Mouse (Mus musculus) left cerebral cortex, postnatal 4 days (tissue): ENCODE results near the gene 4930404N11Rik. TPM values are rescaled to one million over a fixed set of nuclear protein-coding genes. Genes with fewer than 3 reads are reported as not detected.

ENCODE experiments used
- DNase-seq: peaks from one replicate; pipeline ENCODE4 v3.0.0-alpha.2; 2022
- intact Hi-C: fragments of 180-260 bp; cut with DNase I; formaldehyde crosslinking; loops from one replicate; pipeline ENCODE4 v1.15.1; 2025
- total RNA-seq, 2 experiments: library from RNA; stranded (reverse); gene quantifications; 2 replicates each; pipeline ENCODE4 v1.2.3; 2021

Gene 4930404N11Rik
- 1 to 10 TPM; 1.3 to 1.4 TPM for total RNA-seq

- intact Hi-C loops = no loop called here
- no peak for DNase-seq
These were observed at the start of gene 4930404N11Rik for GRCm38 (mm10) chr10:81365672-81366476. Gene 4930404N11Rik, minus strand, starts transcription at chr10:81365816.

- intact Hi-C loops = no loop called here
- no peak for DNase-seq
These were observed 49.5 kb upstream of the 4930404N11Rik start for GRCm38 (mm10) chr10:81415146-81415545.

GRCm38 (mm10) chr10:81414682-81415081 is 49.1 kb upstream of the 4930404N11Rik start:
- intact Hi-C loops = no loop called here
- DNase-seq = no peak

- intact Hi-C loops = no loop called here
- no peak for DNase-seq
These were observed 48.0 kb upstream of the 4930404N11Rik start for GRCm38 (mm10) chr10:81413310-81414261.

- DNase-seq = no peak
- intact Hi-C loops = no loop called here
These were observed 47.1 kb upstream of the 4930404N11Rik start for GRCm38 (mm10) chr10:81412586-81413309.

- peak; percentile 96 for DNase-seq
- intact Hi-C loops = no loop called here
These were observed 46.1 kb upstream of the 4930404N11Rik start for GRCm38 (mm10) chr10:81411471-81412400.

GRCm38 (mm10) chr10:81410981-81411380 is 45.4 kb upstream of the 4930404N11Rik start:
- intact Hi-C loops = no loop called here
- DNase-seq = no peak

- intact Hi-C loops = no loop called here
- no peak for DNase-seq
These were observed 44.7 kb upstream of the 4930404N11Rik start for GRCm38 (mm10) chr10:81410350-81410749.

- no peak for DNase-seq
- intact Hi-C loops = no loop called here
These were observed 43.7 kb upstream of the 4930404N11Rik start for GRCm38 (mm10) chr10:81409330-81409729.

- peak; percentile 74 for DNase-seq
- intact Hi-C loops = no loop called here
These were observed 43.3 kb upstream of the 4930404N11Rik start for GRCm38 (mm10) chr10:81408871-81409291.

- intact Hi-C loops = no loop called here
- no peak for DNase-seq
These were observed 42.8 kb upstream of the 4930404N11Rik start for GRCm38 (mm10) chr10:81408424-81408729.

- intact Hi-C loops = no loop called here
- peak; percentile 76 for DNase-seq
These were observed 42.2 kb upstream of the 4930404N11Rik start for GRCm38 (mm10) chr10:81407539-81408423.

GRCm38 (mm10) chr10:81406504-81407440 is 41.2 kb upstream of the 4930404N11Rik start:
- intact Hi-C loops = no loop called here
- no peak for DNase-seq

- DNase-seq = peak; percentile 71
- intact Hi-C loops = no loop called here
These were observed 40.1 kb upstream of the 4930404N11Rik start for GRCm38 (mm10) chr10:81405588-81406201.

- intact Hi-C loops = no loop called here
- no peak for DNase-seq
These were observed 39.1 kb upstream of the 4930404N11Rik start for GRCm38 (mm10) chr10:81404720-81405119.

GRCm38 (mm10) chr10:81404082-81404481 is 38.5 kb upstream of the 4930404N11Rik start:
- intact Hi-C loops = no loop called here
- DNase-seq = no peak

GRCm38 (mm10) chr10:81403511-81403910 is 37.9 kb upstream of the 4930404N11Rik start:
- intact Hi-C loops = no loop called here
- no peak for DNase-seq
